Mouse (Mus musculus): ENCODE measurements at regions not wholly inside any gene's neighbourhood (a gene's known extent, or its start where the extent isn't known, plus 50 kb on each side); places are given as distances from the start of the nearest gene placed in this dataset.

DNA sequence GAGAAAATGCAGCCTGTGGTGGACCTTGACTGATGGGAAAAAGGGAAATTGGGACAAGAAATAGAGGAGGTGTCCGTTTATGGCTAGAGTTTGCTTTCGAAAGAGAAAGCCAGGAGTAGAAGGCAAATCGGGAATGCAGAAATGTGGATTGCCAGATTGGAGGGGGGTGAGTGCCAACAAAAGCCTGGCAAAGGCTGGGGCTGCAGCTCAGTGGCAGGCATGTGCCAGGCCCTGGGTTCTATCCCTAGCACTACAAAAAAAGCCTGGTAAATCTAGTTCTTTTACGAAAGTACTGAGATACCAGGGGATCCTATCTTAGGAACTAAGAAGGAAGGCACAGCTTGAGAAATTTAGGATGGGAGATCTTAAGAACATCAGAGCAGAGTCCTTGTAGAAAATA lies 117.2 kb downstream of the Pih1h3b start:
- TF ChIP-seq CTCF (IDR thresholded peaks at IDR 0.05) = no peak
- TF ChIP-seq POLR2A (IDR thresholded peaks at IDR 0.05; ENCODE audit: insufficient read depth, low read depth, low read length) = no peak

All from heart, adult 2 months (tissue).